Mouse (Mus musculus) cerebellum, adult 8-10 months (tissue): ENCODE data around the gene Eaf2.

Experiments used
- DNase-seq: peaks from one replicate; pipeline ENCODE4 v3.0.0; 2022

The Eaf2 gene

DNA sequence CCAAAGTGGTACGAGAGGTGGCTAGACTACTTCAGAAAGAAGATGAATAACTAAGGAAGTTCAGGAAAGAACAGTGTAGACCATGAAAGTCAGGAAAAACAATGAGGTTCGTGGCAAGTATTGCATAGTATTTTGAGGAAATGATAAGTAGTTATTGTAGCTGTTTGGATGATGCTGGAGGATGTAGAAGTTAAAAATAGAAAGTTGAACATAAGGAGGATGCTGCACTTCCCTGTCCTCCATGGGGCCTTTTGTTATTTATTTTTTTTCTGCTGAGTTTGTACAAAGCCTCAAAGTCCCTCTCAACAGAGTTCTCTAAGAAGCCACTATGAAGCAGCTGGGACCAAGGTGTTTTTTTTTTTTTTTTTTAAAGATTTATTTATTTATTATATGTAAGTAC, 127.0 kb downstream of the Eaf2 start:
- DNase-seq, result no peak

DNA sequence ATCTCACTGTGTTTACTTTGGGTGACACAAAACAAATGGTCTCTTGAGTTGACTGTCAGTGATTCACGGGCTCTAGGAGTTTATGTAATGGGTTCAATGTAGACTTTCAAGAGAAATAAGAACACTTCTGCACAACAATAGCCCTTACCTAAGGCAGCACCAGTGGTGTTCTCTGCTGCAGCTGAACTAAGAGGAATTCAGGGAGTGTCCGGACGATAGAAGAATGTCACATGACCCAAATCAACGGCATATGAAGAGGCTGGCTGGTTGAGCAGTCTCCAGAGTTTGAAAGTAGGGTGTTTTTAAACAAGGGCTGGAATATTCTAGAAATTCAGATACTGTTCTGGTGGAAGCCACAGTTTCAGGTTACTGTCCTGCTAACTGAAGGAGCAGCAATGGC, 127.7 kb downstream of the Eaf2 start:
- no peak for DNase-seq

DNA sequence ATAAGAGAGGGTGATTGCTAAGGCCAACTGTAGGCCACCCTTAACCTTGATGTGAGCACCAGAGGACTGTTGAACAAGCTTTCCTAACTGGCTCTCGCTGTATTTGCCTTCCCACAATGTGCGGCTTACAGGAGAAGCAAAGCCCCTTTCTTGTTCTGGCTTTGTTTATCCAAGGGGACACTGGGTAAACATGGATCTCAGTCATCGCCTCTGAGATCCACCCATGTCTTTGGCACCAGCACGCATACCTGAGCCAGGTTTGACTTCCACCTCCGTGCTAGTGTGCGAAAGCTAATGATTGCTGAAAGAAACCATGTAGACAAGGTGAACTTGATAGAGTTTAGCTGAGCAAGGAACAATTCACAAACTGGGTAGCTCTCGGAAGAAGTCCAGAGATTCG, 131.2 kb downstream of the Eaf2 start:
- no peak for DNase-seq
